Mouse (Mus musculus): ENCODE measurements around the gene Negr1. TPM values are rescaled to one million over a fixed set of nuclear protein-coding genes. Genes with fewer than 3 reads are reported as not detected.

Gene Negr1
- total and polyA plus RNA-seq, 3 experiments: 0.16 TPM; not detected in 2

DNA sequence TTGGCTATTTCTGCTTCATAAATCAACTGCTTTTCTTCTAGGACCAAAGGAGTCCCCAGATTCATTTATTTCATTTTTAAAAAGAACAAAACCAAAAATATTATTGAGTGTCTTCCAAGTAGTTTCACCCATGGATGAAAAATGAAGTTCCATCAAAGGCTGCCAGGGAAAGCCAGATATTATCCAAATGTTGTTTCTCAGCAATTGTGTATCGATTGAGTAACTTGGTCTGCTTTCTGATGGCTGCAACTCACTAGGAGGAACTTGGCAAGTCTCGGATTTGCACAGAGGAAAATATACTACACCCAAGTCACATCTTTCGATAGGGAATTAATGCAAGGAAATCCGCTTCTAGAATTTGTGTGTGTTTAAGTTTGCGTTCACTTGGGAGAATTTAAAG is 363.5 kb downstream of the Negr1 start:
- ATAC-seq (ENCODE audit: extremely low read depth, insufficient number of reproducible peaks, low FRiP score, poor library complexity, severe bottlenecking) (no peak), DNase-seq (ENCODE audit: low spot score) (no peak)
- Histone ChIP-seq H3K27me3 (ENCODE audit: insufficient read depth, low read length) (no peaks in the 10 kb centered on the region), H3K9me3 (replicated peaks) (peaks cover 11% of the 10 kb centered on the region), H3K4me3 (ENCODE audit: low read depth, low read length) (no peak overlapping the region), H3K4me1 (ENCODE audit: insufficient read depth, low read depth, low read length) (no peaks in the 10 kb centered on the region), H3K36me3 (replicated peaks) (no peaks in the 10 kb centered on the region)
- no peak for TF ChIP-seq GATA1 (IDR thresholded peaks at IDR 0.05; ENCODE audit: borderline replicate concordance, low read length)
- TF ChIP-seq GATA2 (IDR thresholded peaks at IDR 0.05; ENCODE audit: borderline replicate concordance, low read depth, low read length): no peak
- no peak for TF ChIP-seq TAL1 (conservative IDR thresholded peaks at IDR 0.05; ENCODE audit: low read depth, low read length)
- TF ChIP-seq POLR2AphosphoS5 (IDR thresholded peaks at IDR 0.05; ENCODE audit: insufficient replicate concordance, low read depth, low read length): no peak
- TF ChIP-seq CTCF (IDR thresholded peaks at IDR 0.05; ENCODE audit: low read depth, low read length): no peak

DNA sequence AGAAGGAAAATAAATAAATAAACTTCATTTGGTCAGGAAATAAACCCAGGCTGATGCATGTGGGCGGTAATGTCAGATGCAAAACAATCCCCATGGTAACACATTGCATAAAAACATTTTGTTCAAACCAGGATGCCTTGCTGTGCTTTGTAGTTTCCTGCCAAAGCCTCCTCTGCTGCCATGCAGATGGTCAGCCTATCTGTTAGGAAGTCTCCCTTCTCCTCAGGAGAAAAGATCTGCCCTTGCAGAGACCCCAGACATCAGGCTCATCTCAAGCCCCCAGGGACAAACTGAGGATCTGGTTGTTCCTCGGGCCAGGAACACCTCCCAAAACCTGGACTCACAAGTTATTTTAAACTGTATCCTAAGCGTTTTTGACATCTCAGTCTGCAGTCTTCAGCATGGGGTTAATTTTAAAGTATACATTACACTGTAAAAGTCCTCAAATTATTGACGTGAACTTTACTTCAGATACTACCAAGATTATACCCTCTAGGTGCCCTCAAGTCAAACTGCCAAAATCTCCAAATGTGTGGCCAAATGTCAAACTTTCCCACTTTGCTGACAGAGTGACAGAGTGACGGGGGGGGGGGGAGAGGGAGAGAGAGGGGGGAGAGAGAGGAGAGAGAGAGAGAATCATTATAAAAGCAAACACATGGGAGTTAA is 366.9 kb downstream of the Negr1 start:
- no peak overlapping the region for H3K4me3 ChIP-seq (ENCODE audit: low read depth, low read length)
- DNase-seq (ENCODE audit: low spot score) (no peak), ATAC-seq (ENCODE audit: extremely low read depth, insufficient number of reproducible peaks, low FRiP score, poor library complexity, severe bottlenecking) (no peak)
- H3K9me3 ChIP-seq (replicated peaks): peaks cover 13% of the 10 kb centered on the region; the same call in 1 of the 2 replicates
- H3K36me3 ChIP-seq (replicated peaks): no peaks in the 10 kb centered on the region
- H3K27me3 ChIP-seq (ENCODE audit: insufficient read depth, low read length): no peaks in the 10 kb centered on the region
- H3K4me1 ChIP-seq (ENCODE audit: insufficient read depth, low read depth, low read length): no peaks in the 10 kb centered on the region
- TF ChIP-seq POLR2AphosphoS5 (IDR thresholded peaks at IDR 0.05; ENCODE audit: insufficient replicate concordance, low read depth, low read length) (no peak), GATA2 (IDR thresholded peaks at IDR 0.05; ENCODE audit: borderline replicate concordance, low read depth, low read length) (no peak), TAL1 (conservative IDR thresholded peaks at IDR 0.05; ENCODE audit: low read depth, low read length) (no peak), GATA1 (IDR thresholded peaks at IDR 0.05; ENCODE audit: borderline replicate concordance, low read length) (no peak), CTCF (IDR thresholded peaks at IDR 0.05; ENCODE audit: low read depth, low read length) (no peak)

DNA sequence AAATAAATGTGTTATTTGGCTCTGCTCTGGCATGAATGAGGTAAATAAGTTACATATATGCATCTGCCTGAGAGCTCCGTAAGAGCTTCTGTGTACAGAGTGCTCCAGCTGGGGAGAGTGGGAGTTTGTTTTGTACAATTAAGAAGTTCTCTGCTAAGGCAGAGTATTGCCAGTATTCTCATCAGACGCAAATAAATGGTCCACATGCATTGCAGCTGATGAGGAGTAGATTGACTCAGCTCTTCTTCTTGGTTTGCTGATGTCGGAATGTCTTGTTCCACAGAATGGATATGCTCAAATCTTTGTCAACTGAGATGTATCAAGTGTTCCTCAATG is 367.4 kb downstream of the Negr1 start:
- no peaks in the 10 kb centered on the region for H3K36me3 ChIP-seq (replicated peaks)
- H3K9me3 ChIP-seq (replicated peaks): peaks cover 13% of the 10 kb centered on the region; the same call in 1 of the 2 replicates
- no peaks in the 10 kb centered on the region for H3K27me3 ChIP-seq (ENCODE audit: insufficient read depth, low read length)
- TF ChIP-seq TAL1 (conservative IDR thresholded peaks at IDR 0.05; ENCODE audit: low read depth, low read length) (no peak), GATA1 (IDR thresholded peaks at IDR 0.05; ENCODE audit: borderline replicate concordance, low read length) (no peak)
- no peak overlapping the region for H3K4me3 ChIP-seq (ENCODE audit: low read depth, low read length)
- ATAC-seq (ENCODE audit: extremely low read depth, insufficient number of reproducible peaks, low FRiP score, poor library complexity, severe bottlenecking) (no peak), DNase-seq (ENCODE audit: low spot score) (no peak)
- H3K4me1 ChIP-seq (ENCODE audit: insufficient read depth, low read depth, low read length): no peaks in the 10 kb centered on the region

DNA sequence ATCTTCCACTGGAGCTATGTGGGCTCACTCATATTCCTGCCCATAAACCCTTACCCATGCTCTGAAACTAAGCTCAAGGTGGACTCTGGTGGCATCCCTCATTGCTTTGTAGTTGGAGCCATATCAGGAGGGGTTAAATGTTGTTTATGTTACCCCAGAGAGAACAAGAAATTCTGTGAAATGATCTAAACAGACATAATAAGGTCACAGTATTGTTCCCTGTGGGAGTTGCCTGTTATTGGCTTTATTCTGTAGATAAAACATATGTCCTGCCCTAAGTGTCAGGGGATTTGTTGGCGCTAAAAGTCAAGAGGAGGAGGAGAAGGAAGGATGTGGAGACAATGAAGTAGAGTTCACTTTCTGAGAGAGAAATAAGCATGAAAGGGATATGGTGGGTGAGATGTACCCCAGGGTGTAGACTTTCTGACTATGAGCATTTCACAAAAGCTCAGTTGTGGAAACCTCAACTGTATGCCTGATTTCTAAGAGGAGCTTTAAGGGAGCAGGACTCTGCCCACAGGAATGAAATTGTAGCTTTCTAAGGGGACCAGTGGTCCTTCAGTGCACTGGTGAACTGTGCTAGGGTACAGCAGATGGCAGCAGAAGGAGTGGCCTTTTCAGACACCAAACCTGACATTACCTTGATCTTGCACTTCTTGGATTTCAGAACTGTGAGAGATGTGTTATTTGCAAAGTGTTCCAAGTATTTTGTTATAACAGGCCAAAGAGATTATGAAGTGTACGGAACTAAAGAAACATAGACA is 368.3 kb downstream of the Negr1 start:
- ATAC-seq (ENCODE audit: extremely low read depth, insufficient number of reproducible peaks, low FRiP score, poor library complexity, severe bottlenecking): no peak
- no peaks in the 10 kb centered on the region for H3K4me1 ChIP-seq (ENCODE audit: insufficient read depth, low read depth, low read length)

DNA sequence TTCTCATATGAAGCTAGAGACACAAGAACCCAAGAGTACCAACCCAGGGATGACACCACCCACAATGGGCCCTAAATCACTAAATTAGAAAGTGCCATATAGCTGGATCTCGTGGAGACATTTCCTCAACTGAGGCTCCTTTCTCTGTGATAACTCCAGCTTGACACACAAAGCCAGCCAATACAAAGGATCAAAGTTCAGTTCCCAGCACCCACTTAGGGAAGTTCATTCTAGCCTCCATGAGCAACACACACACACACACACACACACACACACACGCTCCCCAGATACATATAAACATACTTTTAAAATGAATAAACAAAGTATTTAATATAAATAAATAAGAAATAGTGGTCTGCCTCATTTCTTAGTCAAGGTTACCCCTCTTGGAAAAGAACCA is 369.4 kb downstream of the Negr1 start:
- Histone ChIP-seq H3K27me3 (ENCODE audit: insufficient read depth, low read length) (no peaks in the 10 kb centered on the region), H3K4me1 (ENCODE audit: insufficient read depth, low read depth, low read length) (no peaks in the 10 kb centered on the region), H3K9me3 (replicated peaks) (peaks cover 13% of the 10 kb centered on the region; the same call in 1 of the 2 replicates), H3K4me3 (ENCODE audit: low read depth, low read length) (no peak overlapping the region), H3K36me3 (replicated peaks) (no peaks in the 10 kb centered on the region)
- ATAC-seq (ENCODE audit: extremely low read depth, insufficient number of reproducible peaks, low FRiP score, poor library complexity, severe bottlenecking) (no peak), DNase-seq (ENCODE audit: low spot score) (no peak)
- no peak for TF ChIP-seq POLR2AphosphoS5 (IDR thresholded peaks at IDR 0.05; ENCODE audit: insufficient replicate concordance, low read depth, low read length)
- TF ChIP-seq TAL1 (conservative IDR thresholded peaks at IDR 0.05; ENCODE audit: low read depth, low read length): no peak
- TF ChIP-seq GATA2 (IDR thresholded peaks at IDR 0.05; ENCODE audit: borderline replicate concordance, low read depth, low read length): no peak
- no peak for TF ChIP-seq GATA1 (IDR thresholded peaks at IDR 0.05; ENCODE audit: borderline replicate concordance, low read length)
- no peak for TF ChIP-seq CTCF (IDR thresholded peaks at IDR 0.05; ENCODE audit: low read depth, low read length)

More for the DNA sequence above, 368.3 kb downstream of the Negr1 start:
- DNase-seq (ENCODE audit: low spot score): no peak
- TF ChIP-seq CTCF (IDR thresholded peaks at IDR 0.05; ENCODE audit: low read depth, low read length) (no peak), GATA2 (IDR thresholded peaks at IDR 0.05; ENCODE audit: borderline replicate concordance, low read depth, low read length) (no peak), GATA1 (IDR thresholded peaks at IDR 0.05; ENCODE audit: borderline replicate concordance, low read length) (no peak), TAL1 (conservative IDR thresholded peaks at IDR 0.05; ENCODE audit: low read depth, low read length) (no peak), POLR2AphosphoS5 (IDR thresholded peaks at IDR 0.05; ENCODE audit: insufficient replicate concordance, low read depth, low read length) (no peak)
- no peaks in the 10 kb centered on the region for H3K36me3 ChIP-seq (replicated peaks)
- peaks cover 13% of the 10 kb centered on the region; the same call in 1 of the 2 replicates for H3K9me3 ChIP-seq (replicated peaks)
- no peak overlapping the region for H3K4me3 ChIP-seq (ENCODE audit: low read depth, low read length)
- H3K27me3 ChIP-seq (ENCODE audit: insufficient read depth, low read length): no peaks in the 10 kb centered on the region

DNA sequence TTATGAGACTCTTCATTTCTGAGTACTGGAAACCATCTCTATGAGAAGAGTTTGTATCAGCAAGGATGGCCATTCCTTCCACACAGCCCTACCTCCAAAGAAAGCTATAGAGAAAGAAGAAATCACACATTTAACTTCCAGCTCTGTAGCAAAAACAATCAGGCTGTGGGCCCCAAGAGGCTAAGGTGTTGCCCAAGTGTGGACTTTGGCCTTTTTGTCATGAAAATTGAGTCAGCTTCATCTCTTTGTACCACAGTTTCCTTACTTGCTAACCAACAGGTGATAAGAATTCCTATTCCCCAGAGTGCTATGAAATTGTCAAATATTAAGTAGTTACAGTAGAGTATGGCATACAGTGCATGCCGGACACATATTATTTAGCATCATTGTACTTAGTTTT is 369.9 kb downstream of the Negr1 start:
- peaks cover 11% of the 10 kb centered on the region; the same call in 1 of the 2 replicates for H3K9me3 ChIP-seq (replicated peaks)
- no peaks in the 10 kb centered on the region for H3K36me3 ChIP-seq (replicated peaks)
- no peaks in the 10 kb centered on the region for H3K4me1 ChIP-seq (ENCODE audit: insufficient read depth, low read depth, low read length)
- H3K27me3 ChIP-seq (ENCODE audit: insufficient read depth, low read length): no peaks in the 10 kb centered on the region
- no peak overlapping the region for H3K4me3 ChIP-seq (ENCODE audit: low read depth, low read length)
- TF ChIP-seq CTCF (IDR thresholded peaks at IDR 0.05; ENCODE audit: low read depth, low read length) (no peak), TAL1 (conservative IDR thresholded peaks at IDR 0.05; ENCODE audit: low read depth, low read length) (no peak), GATA2 (IDR thresholded peaks at IDR 0.05; ENCODE audit: borderline replicate concordance, low read depth, low read length) (no peak), POLR2AphosphoS5 (IDR thresholded peaks at IDR 0.05; ENCODE audit: insufficient replicate concordance, low read depth, low read length) (no peak), GATA1 (IDR thresholded peaks at IDR 0.05; ENCODE audit: borderline replicate concordance, low read length) (no peak)
- DNase-seq (ENCODE audit: low spot score): no peak
- no peak for ATAC-seq (ENCODE audit: extremely low read depth, insufficient number of reproducible peaks, low FRiP score, poor library complexity, severe bottlenecking)
